Mouse (Mus musculus) limb, embryonic 12.5 days (tissue): ENCODE results near the gene BC005561. TPM values are rescaled to one million over a fixed set of nuclear protein-coding genes. Genes with fewer than 3 reads are reported as not detected.
"Not testable (repeated sequence)": the region's sequence is repeated elsewhere in the genome, so short reads cannot be mapped to it uniquely, and the experiment has no call there.

Experiments
- ATAC-seq: fragments of 200-750 bp; cut with Nextera tagmentation; 2 replicates; pipeline ENCODE4 v1.8.0; 2017; ENCODE audit warnings: low read depth, moderate TSS enrichment; ENCODE audit not compliant: insufficient number of reproducible peaks, insufficient read depth, low FRiP score, low TSS enrichment
- H3K27ac ChIP-seq: fragments of 300-500 bp; sonication (generic); 2 replicates; pipeline ENCODE4 v1.5.1; 2016; ENCODE audit warnings: mild to moderate bottlenecking, moderate library complexity
- H3K27me3 ChIP-seq: fragments of 300-500 bp; sonication (generic); 2 replicates; pipeline ENCODE4 v1.6.1; 2016; ENCODE audit warnings: mild to moderate bottlenecking, moderate library complexity
- H3K36me3 ChIP-seq: fragments of 300-500 bp; sonication (generic); 2 replicates; pipeline ENCODE4 v1.6.1; 2016; ENCODE audit warnings: mild to moderate bottlenecking, moderate library complexity
- H3K4me1 ChIP-seq: fragments of 300-500 bp; sonication (generic); replicated peaks from 2 replicates; pipeline ENCODE4 v1.6.1; 2016
- H3K4me2 ChIP-seq: fragments of 300-500 bp; sonication (generic); 2 replicates; pipeline ENCODE4 v1.6.1; 2016; ENCODE audit warnings: mild to moderate bottlenecking, moderate library complexity
- H3K4me3 ChIP-seq: fragments of 300-500 bp; sonication (generic); replicated peaks from 2 replicates; pipeline ENCODE4 v1.5.1; 2016; ENCODE audit warnings: mild to moderate bottlenecking
- H3K9ac ChIP-seq: fragments of 300-500 bp; sonication (generic); replicated peaks from 2 replicates; pipeline ENCODE4 v1.6.1; 2016; ENCODE audit warnings: mild to moderate bottlenecking, moderate library complexity
- H3K9me3 ChIP-seq: fragments of 300-500 bp; sonication (generic); 2 replicates; pipeline ENCODE4 v1.6.1; 2016; ENCODE audit warnings: mild to moderate bottlenecking, moderate library complexity
- WGBS: fragments of 180-500 bp; shearing (Covaris S2); methylation state at CpG from one replicate; pipeline ENCODE4 v1.1.7; 2016; 5-methylcytosine and 5-hydroxymethylcytosine counted together
- polyA plus RNA-seq: library from polyadenylated mRNA; unstranded; fragments of >200 nt; fragmentation: Nextera tagmentation; extraction: Ambion mirVana; gene quantifications from 2 replicates; pipeline ENCODE4 v1.2.1, GENCODE M21; 2016

BC005561 gene
- polyA plus RNA-seq, 1 experiment from 2014 or later, result 18.1 TPM

GRCm38 (mm10) chr5:104480367-104480766 lies 27.8 kb upstream of the BC005561 start:
- Histone ChIP-seq H3K27me3 (no peaks in the 10 kb centered on the region), H3K27ac (no peak overlapping the region), H3K4me1 (no peaks in the 10 kb centered on the region), H3K9me3 (no peaks in the 10 kb centered on the region), H3K36me3 (peaks cover 77% of the 10 kb centered on the region), H3K4me3 (no peak overlapping the region), H3K9ac (no peak overlapping the region), H3K4me2 (no peak overlapping the region)
- whole genome bisulfite sequencing, result 90% methylated on average over 7 of the region's 7 CpGs
- ATAC-seq, result no peak

- H3K4me3 ChIP-seq, result no peak overlapping the region
- H3K9ac ChIP-seq, result no peak overlapping the region
- ATAC-seq, result no peak
- peaks cover 89% of the 10 kb centered on the region for H3K36me3 ChIP-seq
- no peak overlapping the region for H3K4me2 ChIP-seq
- H3K4me1 ChIP-seq, result no peaks in the 10 kb centered on the region
- H3K27ac ChIP-seq, result no peak overlapping the region
- no peaks in the 10 kb centered on the region for H3K27me3 ChIP-seq
- no peaks in the 10 kb centered on the region for H3K9me3 ChIP-seq
- WGBS, result 91% methylated on average over 8 of the region's 8 CpGs
These were observed 25.3 kb upstream of the BC005561 start for GRCm38 (mm10) chr5:104482856-104483255.

GRCm38 (mm10) chr5:104491561-104491960 lies 16.6 kb upstream of the BC005561 start:
- Histone ChIP-seq H3K27me3 (no peaks in the 10 kb centered on the region), H3K27ac (no peak overlapping the region), H3K4me3 (no peak overlapping the region), H3K9me3 (no peaks in the 10 kb centered on the region), H3K4me2 (no peak overlapping the region), H3K36me3 (peaks cover 97% of the 10 kb centered on the region), H3K9ac (no peak overlapping the region), H3K4me1 (no peaks in the 10 kb centered on the region)
- WGBS, result 76% methylated on average over 5 of the region's 5 CpGs
- ATAC-seq, result no peak

GRCm38 (mm10) chr5:104504883-104505282 lies 3.3 kb upstream of the BC005561 start:
- no peak for ATAC-seq
- Histone ChIP-seq H3K4me1 (peaks cover 10% of the 10 kb centered on the region), H3K4me2 (no peak overlapping the region), H3K36me3 (peaks cover 53% of the 10 kb centered on the region), H3K27ac (no peak overlapping the region), H3K9me3 (no peaks in the 10 kb centered on the region), H3K9ac (no peak overlapping the region), H3K27me3 (no peaks in the 10 kb centered on the region), H3K4me3 (no peak overlapping the region)
- whole genome bisulfite sequencing, result 99% methylated on average over 2 of the region's 2 CpGs

GRCm38 (mm10) chr5:104507829-104508194 lies 340 bp upstream of the BC005561 start:
- H3K9me3 ChIP-seq, result no peaks in the 10 kb centered on the region
- peaks cover 13% of the 10 kb centered on the region for H3K4me1 ChIP-seq
- peak overlapping the region; percentile 63 for H3K4me2 ChIP-seq
- H3K27ac ChIP-seq, result peak overlapping the region; percentile 7; the same call in 1 of the 2 replicates
- H3K27me3 ChIP-seq, result no peaks in the 10 kb centered on the region
- ATAC-seq, result no peak; the same call in 1 of the 2 replicates
- peaks cover 37% of the 10 kb centered on the region for H3K36me3 ChIP-seq
- H3K4me3 ChIP-seq, result peak overlapping the region; percentile 81
- WGBS, result 0% methylated on average over 2 of the region's 2 CpGs
- no peak overlapping the region for H3K9ac ChIP-seq

GRCm38 (mm10) chr5:104511211-104511610 lies 3.1 kb downstream of the BC005561 start:
- Histone ChIP-seq H3K4me3 (no peak overlapping the region), H3K9me3 (peaks cover 21% of the 10 kb centered on the region), H3K9ac (no peak overlapping the region), H3K27ac (no peak overlapping the region), H3K36me3 (peaks cover 42% of the 10 kb centered on the region), H3K4me1 (peaks cover 13% of the 10 kb centered on the region), H3K4me2 (no peak overlapping the region), H3K27me3 (no peaks in the 10 kb centered on the region)
- 85% methylated on average over 3 of the region's 3 CpGs for WGBS
- ATAC-seq, result no peak

GRCm38 (mm10) chr5:104538612-104539011 lies 30.5 kb downstream of the BC005561 start:
- 92% methylated on average over 1 of the region's 1 CpGs for WGBS
- H3K9me3 ChIP-seq, result 0 out of 2 replicates have a peak, but pooled peaks cover 4% of the 10 kb centered on the region
- no peak for ATAC-seq

GRCm38 (mm10) chr5:104539331-104539730 lies 31.2 kb downstream of the BC005561 start:
- no peak overlapping the region for H3K4me3 ChIP-seq
- no peaks in the 10 kb centered on the region for H3K27me3 ChIP-seq
- 0 out of 2 replicates have a peak, but pooled peaks cover 4% of the 10 kb centered on the region for H3K9me3 ChIP-seq
- no peak overlapping the region for H3K4me2 ChIP-seq
- H3K4me1 ChIP-seq, result no peaks in the 10 kb centered on the region
- H3K27ac ChIP-seq, result no peak overlapping the region
- H3K9ac ChIP-seq, result no peak overlapping the region
- 95% methylated on average over 4 of the region's 4 CpGs for WGBS
- peaks cover 71% of the 10 kb centered on the region for H3K36me3 ChIP-seq
- no peak for ATAC-seq

More at GRCm38 (mm10) chr5:104538612-104539011, 30.5 kb downstream of the BC005561 start:
- Histone ChIP-seq H3K4me3 (no peak overlapping the region), H3K27ac (no peak overlapping the region), H3K4me1 (no peaks in the 10 kb centered on the region), H3K36me3 (peaks cover 64% of the 10 kb centered on the region), H3K4me2 (no peak overlapping the region), H3K9ac (no peak overlapping the region), H3K27me3 (no peaks in the 10 kb centered on the region)

GRCm38 (mm10) chr5:104568079-104568478 lies 59.9 kb downstream of the BC005561 start:
- ATAC-seq, H3K27me3 ChIP-seq, H3K27ac ChIP-seq, H3K4me2 ChIP-seq, H3K36me3 ChIP-seq, H3K9ac ChIP-seq, H3K9me3 ChIP-seq, H3K4me1 ChIP-seq, H3K4me3 ChIP-seq: not testable (repeated sequence)
- 18% methylated on average over 1 of the region's 1 CpGs for WGBS

- Histone ChIP-seq H3K27ac (no peak overlapping the region), H3K4me3 (peak overlapping the region; percentile 55), H3K9ac (no peak overlapping the region), H3K4me2 (peak overlapping the region; percentile 45), H3K27me3 (no peaks in the 10 kb centered on the region), H3K36me3 (peaks cover 13% of the 10 kb centered on the region), H3K9me3 (peaks cover 22% of the 10 kb centered on the region), H3K4me1 (peaks cover 4% of the 10 kb centered on the region; the same call in 1 of the 2 replicates)
- ATAC-seq, result no peak
- 48% methylated on average over 6 of the region's 6 CpGs for WGBS
These were observed 62.6 kb downstream of the BC005561 start for GRCm38 (mm10) chr5:104570766-104571165.

- H3K4me1 ChIP-seq, H3K27me3 ChIP-seq: not testable (repeated sequence)
- H3K4me3 ChIP-seq, result peak overlapping the region; percentile 55
- peak; percentile 93 for ATAC-seq
- H3K9me3 ChIP-seq, result peaks cover 23% of the 10 kb centered on the region
- 0 out of 2 replicates have a peak overlapping the region, but pooled peaks have one; percentile 42 for H3K27ac ChIP-seq
- peak overlapping the region; percentile 45 for H3K4me2 ChIP-seq
- peak overlapping the region; percentile 71 for H3K9ac ChIP-seq
- 5% methylated on average over 18 of the region's 19 CpGs for WGBS
- peaks cover 13% of the 10 kb centered on the region for H3K36me3 ChIP-seq
These were observed 63.2 kb downstream of the BC005561 start for GRCm38 (mm10) chr5:104571282-104571921.
